Mouse (Mus musculus): ENCODE results near the gene Sesn1. TPM values are rescaled to one million over a fixed set of nuclear protein-coding genes. Genes with fewer than 3 reads are reported as not detected.
A peak's percentile ranks its signal among the peaks of the same experiment; 100 is the strongest.
"Not testable (repeated sequence)": the region's sequence is repeated elsewhere in the genome, so short reads cannot be mapped to it uniquely, and the experiment has no call there.

Sesn1 gene
- polyA plus RNA-seq, 1 experiment from 2014 or later: 22.3 TPM

- Histone ChIP-seq H3K4me1 (replicated peaks) (peaks cover 46% of the 10 kb centered on the region), H3K27me3 (no peaks in the 10 kb centered on the region), H3K4me3 (replicated peaks) (peak overlapping the region; percentile 79), H3K27ac (peak overlapping the region; percentile 98), H3K9ac (peak overlapping the region; percentile 90), H3K4me2 (peak overlapping the region; percentile 78), H3K36me3 (peaks cover 2% of the 10 kb centered on the region; the same call in 1 of the 2 replicates), H3K9me3 (replicated peaks) (no peaks in the 10 kb centered on the region)
- peak; percentile 85 for DNase-seq
- peak; percentile 71 for ATAC-seq (ENCODE audit: low read depth)
- under 1% methylated on average over 25 of the region's 25 CpGs for WGBS (ENCODE audit: insufficient replicate concordance)
Measured at GRCm38 (mm10) chr10:41809080-41809770, 510 bp upstream of the Sesn1 start.

- H3K4me2 ChIP-seq: peak overlapping the region; percentile 78
- peak overlapping the region; percentile 98 for H3K27ac ChIP-seq
- ATAC-seq (ENCODE audit: low read depth): peak; percentile 6
- no peaks in the 10 kb centered on the region for H3K36me3 ChIP-seq
- H3K27me3 ChIP-seq: no peaks in the 10 kb centered on the region
- peak overlapping the region; percentile 90 for H3K9ac ChIP-seq
- under 1% methylated on average over 36 of the region's 36 CpGs for WGBS (ENCODE audit: insufficient replicate concordance)
- DNase-seq: no peak
- H3K4me3 ChIP-seq (replicated peaks): peak overlapping the region; percentile 79
- H3K9me3 ChIP-seq (replicated peaks): no peaks in the 10 kb centered on the region
- peaks cover 54% of the 10 kb centered on the region for H3K4me1 ChIP-seq (replicated peaks)
Measured at GRCm38 (mm10) chr10:41810564-41811455, 1.1 kb downstream of the Sesn1 start.

- WGBS (ENCODE audit: insufficient replicate concordance): 58% methylated on average over 6 of the region's 6 CpGs
- DNase-seq (no peak), ATAC-seq (ENCODE audit: low read depth) (no peak)
- peak overlapping the region; percentile 79 for H3K4me3 ChIP-seq (replicated peaks)
- no peaks in the 10 kb centered on the region for H3K9me3 ChIP-seq (replicated peaks)
- H3K4me1 ChIP-seq (replicated peaks): peaks cover 58% of the 10 kb centered on the region
- H3K4me2 ChIP-seq: peak overlapping the region; percentile 78
- H3K27me3 ChIP-seq: no peaks in the 10 kb centered on the region
- H3K27ac ChIP-seq: no peak overlapping the region
- H3K9ac ChIP-seq: peak overlapping the region; percentile 90
- H3K36me3 ChIP-seq: no peaks in the 10 kb centered on the region
Measured at GRCm38 (mm10) chr10:41812566-41812965, 2.8 kb downstream of the Sesn1 start.

- H3K9ac ChIP-seq: peak overlapping the region; percentile 40; the same call in 1 of the 2 replicates
- H3K36me3 ChIP-seq: no peaks in the 10 kb centered on the region
- no peak for DNase-seq
- ATAC-seq (ENCODE audit: low read depth): no peak
- H3K4me2 ChIP-seq: peak overlapping the region; percentile 78
- peaks cover 51% of the 10 kb centered on the region for H3K4me1 ChIP-seq (replicated peaks)
- H3K27me3 ChIP-seq: no peaks in the 10 kb centered on the region
- no peak overlapping the region for H3K27ac ChIP-seq
- WGBS (ENCODE audit: insufficient replicate concordance): 50% methylated on average over 6 of the region's 6 CpGs
- H3K4me3 ChIP-seq (replicated peaks): peak overlapping the region; percentile 79; the same call in 1 of the 2 replicates
- H3K9me3 ChIP-seq (replicated peaks): no peaks in the 10 kb centered on the region
Measured at GRCm38 (mm10) chr10:41814305-41814853, 4.6 kb downstream of the Sesn1 start.

- no peak overlapping the region for H3K4me2 ChIP-seq
- H3K9ac ChIP-seq: no peak overlapping the region
- H3K4me1 ChIP-seq (replicated peaks): peaks cover 49% of the 10 kb centered on the region
- WGBS (ENCODE audit: insufficient replicate concordance): 39% methylated on average over 5 of the region's 5 CpGs
- no peak for DNase-seq
- no peaks in the 10 kb centered on the region for H3K9me3 ChIP-seq (replicated peaks)
- no peak overlapping the region for H3K27ac ChIP-seq
- peak; percentile 57; the same call in 1 of the 2 replicates for ATAC-seq (ENCODE audit: low read depth)
- H3K36me3 ChIP-seq: no peaks in the 10 kb centered on the region
- H3K27me3 ChIP-seq: no peaks in the 10 kb centered on the region
- no peak overlapping the region for H3K4me3 ChIP-seq (replicated peaks)
Measured at GRCm38 (mm10) chr10:41816516-41816915, 6.8 kb downstream of the Sesn1 start.

GRCm38 (mm10) chr10:41818036-41818732 lies 8.4 kb downstream of the Sesn1 start:
- DNase-seq (no peak), ATAC-seq (ENCODE audit: low read depth) (no peak)
- H3K9me3 ChIP-seq (replicated peaks): no peaks in the 10 kb centered on the region
- no peak overlapping the region for H3K9ac ChIP-seq
- no peak overlapping the region for H3K4me3 ChIP-seq (replicated peaks)
- H3K4me1 ChIP-seq (replicated peaks): peaks cover 34% of the 10 kb centered on the region
- no peaks in the 10 kb centered on the region for H3K27me3 ChIP-seq
- H3K27ac ChIP-seq: no peak overlapping the region
- H3K4me2 ChIP-seq: no peak overlapping the region
- WGBS (ENCODE audit: insufficient replicate concordance): 77% methylated on average over 8 of the region's 8 CpGs
- H3K36me3 ChIP-seq: no peaks in the 10 kb centered on the region

GRCm38 (mm10) chr10:41818733-41819070 lies 9.0 kb downstream of the Sesn1 start:
- 65% methylated on average over 6 of the region's 6 CpGs for WGBS (ENCODE audit: insufficient replicate concordance)
- not testable (repeated sequence) for H3K27ac ChIP-seq; ATAC-seq (ENCODE audit: low read depth); H3K9me3 ChIP-seq (replicated peaks); H3K27me3 ChIP-seq; H3K36me3 ChIP-seq; H3K4me2 ChIP-seq; H3K4me3 ChIP-seq (replicated peaks); H3K9ac ChIP-seq; DNase-seq
- peaks cover 28% of the 10 kb centered on the region for H3K4me1 ChIP-seq (replicated peaks)

GRCm38 (mm10) chr10:41819307-41819706 lies 9.6 kb downstream of the Sesn1 start:
- 81% methylated on average over 3 of the region's 3 CpGs for WGBS (ENCODE audit: insufficient replicate concordance)
- ATAC-seq (ENCODE audit: low read depth) (no peak), DNase-seq (no peak)
- H3K27ac ChIP-seq: no peak overlapping the region
- H3K4me3 ChIP-seq (replicated peaks): no peak overlapping the region
- H3K9ac ChIP-seq: no peak overlapping the region
- peaks cover 22% of the 10 kb centered on the region for H3K4me1 ChIP-seq (replicated peaks)
- no peaks in the 10 kb centered on the region for H3K9me3 ChIP-seq (replicated peaks)
- no peaks in the 10 kb centered on the region for H3K27me3 ChIP-seq
- H3K4me2 ChIP-seq: no peak overlapping the region
- no peaks in the 10 kb centered on the region for H3K36me3 ChIP-seq

GRCm38 (mm10) chr10:41820401-41820800 lies 10.7 kb downstream of the Sesn1 start:
- H3K27ac ChIP-seq: no peak overlapping the region
- no peaks in the 10 kb centered on the region for H3K36me3 ChIP-seq
- no peaks in the 10 kb centered on the region for H3K9me3 ChIP-seq (replicated peaks)
- no peaks in the 10 kb centered on the region for H3K27me3 ChIP-seq
- no peak overlapping the region for H3K4me2 ChIP-seq
- no peak for ATAC-seq (ENCODE audit: low read depth)
- no peak overlapping the region for H3K9ac ChIP-seq
- WGBS (ENCODE audit: insufficient replicate concordance): 78% methylated on average over 5 of the region's 5 CpGs
- H3K4me3 ChIP-seq (replicated peaks): no peak overlapping the region
- no peak for DNase-seq
- peaks cover 14% of the 10 kb centered on the region for H3K4me1 ChIP-seq (replicated peaks)

GRCm38 (mm10) chr10:41821171-41821570 lies 11.4 kb downstream of the Sesn1 start:
- H3K4me3 ChIP-seq (replicated peaks): no peak overlapping the region
- H3K4me2 ChIP-seq: no peak overlapping the region
- ATAC-seq (ENCODE audit: low read depth) (no peak), DNase-seq (no peak)
- H3K27ac ChIP-seq: no peak overlapping the region
- no peak overlapping the region for H3K9ac ChIP-seq
- no peaks in the 10 kb centered on the region for H3K9me3 ChIP-seq (replicated peaks)
- WGBS (ENCODE audit: insufficient replicate concordance): 76% methylated on average over 6 of the region's 6 CpGs
- no peaks in the 10 kb centered on the region for H3K36me3 ChIP-seq
- no peaks in the 10 kb centered on the region for H3K27me3 ChIP-seq
- peaks cover 12% of the 10 kb centered on the region for H3K4me1 ChIP-seq (replicated peaks)

All from liver, embryonic 13.5 days (tissue).